Mouse (Mus musculus) megakaryocyte, embryonic 14.5 days (primary cell): ENCODE measurements around the gene Ablim1.

ENCODE experiments used
- FLI1 ChIP-seq: IDR thresholded peaks from 2 replicates; pipeline ENCODE4 v1.6.1; 2012; ENCODE audit warnings: low read length, inconsistent platforms, mixed read lengths
- GATA1 ChIP-seq: IDR thresholded peaks from 3 replicates; pipeline ENCODE4 v1.6.1; 2012; ENCODE audit warnings: mixed read lengths, low read length, inconsistent platforms, borderline replicate concordance

GRCm38 (mm10) chr19:57099094-57099357 lies 215.7 kb downstream of the Ablim1 start:
- TF ChIP-seq GATA1 (no peak), FLI1 (no peak)
